Mouse (Mus musculus): ENCODE data around the gene Fyn. TPM values are rescaled to one million over a fixed set of nuclear protein-coding genes. Genes with fewer than 3 reads are reported as not detected.

The Fyn gene
- polyA plus RNA-seq, 1 experiment: 20.6 TPM

DNA sequence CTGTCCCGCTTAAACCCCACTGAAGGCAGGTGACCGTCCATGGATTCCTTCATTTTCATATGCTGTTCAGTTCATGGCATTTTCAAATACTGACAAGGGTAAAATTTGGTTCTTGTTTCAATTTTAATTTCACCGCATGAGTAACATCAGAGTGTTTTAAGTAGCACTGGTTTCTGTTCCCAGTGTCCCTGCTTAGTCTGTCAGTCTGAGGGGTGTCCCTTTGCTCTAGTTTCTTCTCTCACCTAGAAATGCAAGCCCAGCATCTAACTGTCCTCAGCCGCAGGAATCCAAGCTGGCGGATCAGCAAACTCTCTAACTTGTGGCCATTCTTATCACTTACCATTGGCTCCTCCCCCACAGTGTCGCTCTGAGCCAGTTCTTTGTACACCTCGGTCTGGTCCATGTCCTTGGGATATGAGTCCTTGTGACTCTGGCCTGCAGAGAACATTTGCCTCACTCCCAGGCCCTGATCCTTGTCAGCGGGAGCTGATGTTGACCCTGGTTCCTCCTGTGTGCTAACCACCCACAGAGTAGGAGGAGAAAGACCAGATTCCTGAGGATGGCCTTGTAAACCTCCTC, 9.5 kb downstream of the Fyn start:
- no peak for DNase-seq (ENCODE audit: low spot score)

DNA sequence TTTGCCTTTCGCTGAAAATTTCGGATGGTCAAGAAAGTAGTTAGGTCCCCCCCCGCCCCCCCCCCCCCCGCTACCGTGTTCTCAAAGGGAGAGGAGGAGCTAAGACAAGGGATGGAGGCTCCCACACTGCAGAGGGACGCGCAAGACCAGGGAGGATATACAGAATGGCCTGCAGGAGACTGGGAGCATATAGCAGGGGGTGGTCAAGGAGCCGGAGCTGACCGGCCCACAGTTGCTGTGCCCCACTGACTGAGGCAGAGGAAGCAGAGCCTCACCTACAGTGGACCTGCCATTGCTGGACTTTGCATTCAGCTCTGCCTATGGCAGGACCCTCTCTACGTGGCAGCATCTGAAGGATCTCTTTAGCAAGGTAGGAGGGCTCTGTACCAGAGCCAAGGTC, 10.6 kb downstream of the Fyn start:
- DNase-seq (ENCODE audit: low spot score): no peak

DNA sequence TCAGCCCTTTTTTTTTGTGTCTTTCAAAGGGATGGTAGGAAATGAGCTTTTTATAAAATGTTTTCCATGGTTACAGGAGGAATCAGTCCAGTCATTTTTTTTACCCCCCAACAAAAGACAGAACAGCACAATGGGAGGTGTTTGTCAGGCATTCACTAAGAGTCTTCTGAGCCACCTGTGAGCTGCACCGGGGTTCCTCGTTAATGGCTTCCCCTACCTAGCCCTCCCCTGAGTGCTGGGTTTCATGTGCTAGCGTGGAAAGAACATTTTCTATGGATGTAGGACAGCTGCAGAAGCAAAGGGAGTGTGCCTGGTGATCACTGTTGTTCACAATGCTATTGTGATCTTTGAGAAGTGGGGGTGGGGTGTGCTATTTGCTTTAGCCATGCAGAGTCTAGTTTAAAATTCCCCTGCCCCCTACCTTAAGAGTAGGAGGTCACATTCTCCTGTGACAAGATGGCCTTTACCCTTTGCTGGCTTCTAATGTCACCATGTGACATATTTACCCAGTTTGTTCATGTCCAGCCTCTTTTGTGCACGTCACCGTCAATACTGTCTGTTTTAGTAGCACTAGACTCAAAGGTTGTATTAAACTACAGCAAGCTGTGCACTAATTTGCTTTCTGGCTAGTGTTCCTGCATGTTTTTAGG, 11.2 kb downstream of the Fyn start:
- no peak for DNase-seq (ENCODE audit: low spot score)

DNA sequence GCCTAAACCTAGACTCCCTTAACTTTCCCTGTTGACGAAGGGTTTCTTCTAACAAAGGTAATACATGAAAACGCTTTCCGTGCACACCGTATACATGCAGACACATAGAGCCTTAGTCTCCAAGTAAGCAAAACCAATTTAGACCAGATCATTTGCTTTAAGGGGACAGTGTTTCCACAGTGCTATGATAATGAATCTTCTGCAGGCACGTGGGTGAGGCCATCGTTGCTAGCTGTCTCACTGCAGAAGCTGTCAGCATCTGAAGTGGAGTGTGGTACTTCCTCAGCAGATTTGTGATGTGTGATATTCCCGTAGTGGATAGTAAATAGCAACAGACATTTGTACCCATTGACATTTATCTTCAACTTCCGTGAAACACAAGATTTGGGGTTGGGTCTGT, 16.6 kb downstream of the Fyn start:
- DNase-seq (ENCODE audit: low spot score): no peak

DNA sequence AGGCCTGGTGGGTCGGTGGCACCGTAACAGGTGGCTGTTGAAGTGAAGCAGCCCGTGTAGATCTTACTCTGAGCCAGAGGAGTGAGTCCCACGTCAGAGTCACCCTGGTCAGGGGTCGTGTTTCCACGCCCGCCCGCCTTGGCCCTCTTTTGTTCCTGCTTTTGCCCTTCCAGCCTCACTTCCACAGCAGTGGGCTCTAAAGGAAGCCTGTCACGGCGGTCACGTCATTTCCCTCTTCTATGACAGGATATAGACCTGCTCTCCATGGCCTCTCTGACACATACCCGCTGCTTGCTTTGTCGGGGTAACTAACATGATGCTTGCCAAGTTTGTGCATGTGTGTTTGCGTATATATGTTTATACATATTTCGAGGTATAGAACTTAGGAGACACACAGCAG, 17.5 kb downstream of the Fyn start:
- DNase-seq (ENCODE audit: low spot score): no peak

DNA sequence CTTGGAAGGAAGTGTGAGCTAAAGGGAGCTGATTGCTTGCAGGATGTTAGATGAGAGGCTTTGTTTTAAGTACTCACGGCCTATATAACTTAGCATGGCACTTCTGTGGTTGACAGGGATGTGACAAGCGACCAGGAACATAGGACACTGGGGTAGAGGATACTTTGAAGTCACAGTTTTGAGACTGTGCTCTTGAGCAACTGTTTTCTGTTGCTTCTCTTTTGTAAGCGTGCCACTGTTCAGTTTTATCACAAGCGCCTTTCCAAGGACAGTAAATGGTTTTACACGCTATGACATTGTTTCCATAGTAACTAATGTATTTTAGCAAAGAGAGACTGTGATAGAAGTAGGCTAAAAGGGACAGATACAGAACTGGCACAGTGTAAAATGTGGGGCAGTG, 18.4 kb downstream of the Fyn start:
- DNase-seq (ENCODE audit: low spot score): no peak

DNA sequence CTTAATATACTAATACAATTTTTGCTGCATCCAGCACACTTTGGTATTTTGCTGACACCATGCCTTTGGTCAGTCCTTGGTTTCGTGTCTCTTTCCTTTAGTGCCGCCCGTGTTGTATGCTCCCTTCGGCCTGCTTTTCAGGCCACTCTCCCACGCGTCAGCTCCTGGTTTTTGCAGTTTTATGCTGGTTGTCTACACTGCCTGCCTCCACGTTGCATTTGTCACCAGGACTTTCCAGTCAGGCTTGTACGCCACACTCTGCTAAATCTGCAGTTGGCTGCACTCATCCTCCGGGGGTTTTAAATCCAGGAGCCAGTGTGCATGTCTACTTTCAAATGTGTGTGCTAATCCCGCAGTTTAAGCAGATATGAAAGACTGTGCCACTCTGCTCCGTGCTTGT, 18.9 kb downstream of the Fyn start:
- DNase-seq (ENCODE audit: low spot score): no peak

DNA sequence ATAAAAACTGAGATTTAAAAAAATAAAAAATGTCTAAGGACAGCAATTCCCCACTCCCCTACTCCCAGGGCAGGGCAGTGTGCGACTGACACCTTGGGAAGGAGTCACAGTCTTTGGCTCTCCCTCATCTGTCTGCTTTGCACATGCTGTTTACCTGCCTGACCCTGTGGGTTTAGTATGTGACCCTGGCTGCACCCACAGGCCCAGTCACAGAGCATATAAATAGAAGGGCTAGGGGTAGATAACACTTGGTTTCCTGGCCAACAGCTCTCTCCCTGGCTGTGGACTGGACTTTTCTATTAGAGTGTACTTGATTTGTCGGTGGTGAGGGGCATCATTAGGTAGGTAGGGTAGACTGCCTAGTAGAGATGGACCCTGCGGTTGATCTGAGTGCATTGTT, 19.5 kb downstream of the Fyn start:
- DNase-seq (ENCODE audit: low spot score): no peak

DNA sequence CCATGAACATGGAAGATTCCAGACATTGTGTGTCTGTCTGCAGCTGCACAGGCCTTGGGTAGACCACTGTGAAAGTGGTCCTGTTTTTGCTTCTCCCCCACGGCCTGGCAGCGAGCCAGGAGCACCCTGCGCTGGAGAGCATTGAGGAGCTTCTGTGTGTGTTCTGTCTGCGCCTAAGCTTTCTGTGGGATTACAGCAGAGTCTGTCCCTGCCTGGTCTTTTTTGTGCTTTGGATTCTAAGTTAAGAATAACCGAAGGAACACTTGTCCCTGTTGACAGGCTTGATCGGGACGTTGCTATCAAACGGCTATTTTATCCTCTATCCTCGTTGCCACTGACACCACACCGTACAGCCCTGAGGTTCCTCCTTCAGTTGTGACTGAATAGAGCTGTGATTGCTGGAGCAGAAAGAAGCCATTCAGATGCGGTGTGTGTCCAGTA, 20.8 kb downstream of the Fyn start:
- DNase-seq (ENCODE audit: low spot score): no peak

DNA sequence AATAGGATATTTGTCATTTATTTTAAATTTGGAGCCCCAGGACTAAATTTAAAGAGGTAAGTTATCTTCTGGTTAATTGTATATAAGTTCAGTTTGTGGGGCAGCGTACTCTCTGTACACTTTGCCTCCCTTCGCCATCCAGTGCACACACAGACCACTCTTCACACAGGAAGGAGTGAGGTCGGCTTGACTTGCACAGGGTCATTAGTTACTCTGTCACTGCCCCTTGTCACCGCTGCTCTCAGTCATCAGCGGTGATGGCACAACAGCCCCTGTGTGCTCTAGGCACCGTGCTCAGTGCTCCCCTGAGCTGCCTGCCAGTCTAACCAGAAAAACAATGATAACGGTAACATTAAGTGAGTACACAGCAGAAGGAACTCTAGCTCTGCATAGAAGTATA, 21.9 kb downstream of the Fyn start:
- no peak for DNase-seq (ENCODE audit: low spot score)

DNA sequence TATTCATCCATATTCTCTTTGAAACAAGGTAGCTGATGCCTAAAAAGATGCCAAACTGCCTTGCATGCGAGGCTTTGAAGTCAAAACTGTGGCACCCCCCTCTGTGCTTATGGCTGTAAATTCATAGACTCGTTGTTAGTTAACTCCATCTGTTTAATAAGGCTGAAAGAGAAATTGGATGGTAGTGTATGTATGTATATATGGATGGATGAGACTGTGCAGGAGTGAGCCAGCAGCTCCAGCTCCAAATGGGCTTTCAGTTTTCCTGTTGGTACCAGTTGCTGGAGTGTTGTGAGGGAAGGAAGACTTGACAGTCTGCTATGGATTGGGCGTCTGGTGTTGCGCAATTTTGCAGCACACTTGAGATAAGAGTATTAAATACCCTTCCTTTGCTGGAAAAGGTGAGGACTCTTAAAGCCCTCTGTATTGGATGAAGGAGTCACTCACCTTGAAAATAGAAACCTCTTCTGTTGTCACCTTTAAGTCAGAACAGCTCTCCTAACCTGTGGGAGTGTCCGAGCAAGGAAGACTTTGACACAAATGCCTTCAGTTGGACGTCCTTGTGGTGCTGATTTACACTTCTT, 24.3 kb downstream of the Fyn start:
- DNase-seq (ENCODE audit: low spot score): no peak

DNA sequence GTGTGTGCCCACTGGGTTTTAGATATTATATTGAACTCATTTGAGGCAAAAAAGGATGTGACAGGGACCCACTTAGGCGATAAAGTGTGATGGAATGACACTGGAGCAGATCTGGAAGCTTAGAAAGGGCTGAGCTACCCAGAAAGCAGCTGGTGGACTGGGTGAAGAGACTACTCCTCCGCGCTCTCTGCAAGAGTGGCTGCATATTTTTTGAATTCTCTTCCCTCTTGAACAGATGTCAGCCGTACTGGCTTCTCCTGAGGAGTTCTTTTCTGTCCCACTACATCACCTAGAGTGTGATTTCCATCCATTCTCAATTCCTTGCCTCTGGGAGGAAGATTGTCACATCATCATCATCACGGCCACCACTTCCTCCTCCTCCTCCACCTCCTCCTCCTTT, 26.9 kb downstream of the Fyn start:
- no peak for DNase-seq (ENCODE audit: low spot score)

DNA sequence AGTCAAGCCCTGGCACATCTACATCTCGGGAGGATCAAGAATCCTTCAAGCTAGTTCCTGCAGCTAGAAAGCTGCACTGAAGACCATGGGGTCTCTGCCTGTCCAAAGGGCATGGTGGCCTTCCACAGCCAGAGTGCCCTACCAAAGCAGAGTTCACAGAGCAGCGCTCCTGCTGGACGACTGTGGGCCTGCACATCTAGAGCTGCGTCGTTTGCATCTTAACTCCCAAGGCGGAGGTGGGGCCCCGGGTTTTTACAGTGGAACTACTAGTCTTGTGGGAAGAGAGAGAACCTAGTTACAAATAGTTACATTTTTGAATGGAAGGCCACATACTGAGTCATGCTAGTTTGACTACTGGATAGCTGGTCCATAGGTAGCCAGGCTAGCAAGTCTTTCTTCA, 30.3 kb downstream of the Fyn start:
- no peak for DNase-seq (ENCODE audit: low spot score)

DNA sequence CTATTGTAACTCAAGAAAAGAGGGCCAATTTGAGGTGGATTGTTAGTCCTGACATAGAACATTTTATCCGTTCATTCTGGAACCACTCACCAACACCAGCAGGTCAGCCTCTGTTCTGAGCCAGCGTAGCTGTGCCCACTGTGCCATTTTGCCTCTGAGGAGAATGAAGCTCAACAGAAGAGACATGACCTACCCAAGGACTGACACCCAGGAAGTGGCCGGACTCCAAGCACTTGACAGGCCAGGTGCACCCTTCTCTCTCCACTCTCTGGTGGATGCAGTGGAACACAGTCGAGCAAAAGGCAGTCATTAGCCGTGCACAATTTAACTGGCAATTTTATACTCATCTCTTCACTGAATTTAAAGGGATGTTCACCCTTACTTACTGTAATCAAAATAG, 31.5 kb downstream of the Fyn start:
- DNase-seq (ENCODE audit: low spot score): no peak

DNA sequence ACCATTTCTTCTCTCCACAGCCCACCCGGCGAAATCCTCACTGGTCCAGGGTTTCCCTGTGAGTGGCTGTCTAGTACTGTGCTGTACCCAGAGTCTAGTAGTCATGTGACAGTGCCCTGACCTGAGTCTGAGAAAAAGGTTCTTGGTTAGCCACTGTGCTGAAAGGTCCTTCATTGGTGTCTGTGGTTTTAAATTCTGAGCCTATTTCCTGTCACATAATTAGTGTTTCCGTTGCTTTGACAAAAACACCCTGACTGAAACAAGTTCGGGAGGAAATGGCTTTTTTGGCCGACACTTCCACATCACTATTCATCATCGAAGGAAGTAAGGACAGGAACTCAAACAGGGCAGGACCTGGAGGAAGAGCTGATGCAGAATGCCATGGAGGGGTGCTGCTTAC, 33.8 kb downstream of the Fyn start:
- no peak for DNase-seq (ENCODE audit: low spot score)

DNA sequence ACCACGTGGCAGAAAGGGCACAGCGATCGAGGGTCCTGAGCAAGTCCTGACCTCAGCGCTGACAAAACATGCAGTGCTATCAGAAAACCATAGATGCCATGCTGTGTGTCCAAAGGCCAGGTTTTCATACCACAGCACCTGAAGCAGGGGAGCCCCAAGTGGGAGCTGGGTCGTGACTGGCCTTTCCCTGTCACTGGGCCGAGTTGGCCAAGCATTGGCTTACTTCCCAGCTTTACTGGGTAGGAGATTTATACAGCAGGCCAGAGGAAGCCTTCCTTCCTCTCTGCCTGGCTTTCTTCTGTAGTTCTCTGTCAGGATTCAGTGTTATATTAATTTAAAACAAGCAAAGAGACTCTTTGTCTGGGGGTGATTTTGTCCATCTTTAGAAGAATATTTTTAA, 35.1 kb downstream of the Fyn start:
- DNase-seq (ENCODE audit: low spot score): no peak

DNA sequence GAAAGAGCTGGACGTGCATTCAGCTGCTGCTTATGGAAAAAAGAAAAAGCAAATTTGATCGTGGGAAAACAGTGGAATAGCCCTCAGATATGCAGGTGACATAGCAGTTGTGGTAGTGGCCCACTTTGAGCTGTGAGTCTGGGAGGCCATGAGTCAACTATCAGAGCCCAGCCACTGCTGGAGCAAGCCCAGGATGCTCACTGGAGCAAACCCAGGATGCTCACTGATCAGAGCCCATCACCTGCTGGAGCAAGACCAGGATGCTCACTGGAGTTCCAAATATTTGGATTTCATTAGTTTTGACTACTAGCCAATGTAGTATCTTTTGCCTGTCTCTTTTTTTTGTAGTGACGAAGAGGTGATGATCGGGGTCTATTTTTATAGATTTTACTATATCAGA, 35.5 kb downstream of the Fyn start:
- no peak for DNase-seq (ENCODE audit: low spot score)

DNA sequence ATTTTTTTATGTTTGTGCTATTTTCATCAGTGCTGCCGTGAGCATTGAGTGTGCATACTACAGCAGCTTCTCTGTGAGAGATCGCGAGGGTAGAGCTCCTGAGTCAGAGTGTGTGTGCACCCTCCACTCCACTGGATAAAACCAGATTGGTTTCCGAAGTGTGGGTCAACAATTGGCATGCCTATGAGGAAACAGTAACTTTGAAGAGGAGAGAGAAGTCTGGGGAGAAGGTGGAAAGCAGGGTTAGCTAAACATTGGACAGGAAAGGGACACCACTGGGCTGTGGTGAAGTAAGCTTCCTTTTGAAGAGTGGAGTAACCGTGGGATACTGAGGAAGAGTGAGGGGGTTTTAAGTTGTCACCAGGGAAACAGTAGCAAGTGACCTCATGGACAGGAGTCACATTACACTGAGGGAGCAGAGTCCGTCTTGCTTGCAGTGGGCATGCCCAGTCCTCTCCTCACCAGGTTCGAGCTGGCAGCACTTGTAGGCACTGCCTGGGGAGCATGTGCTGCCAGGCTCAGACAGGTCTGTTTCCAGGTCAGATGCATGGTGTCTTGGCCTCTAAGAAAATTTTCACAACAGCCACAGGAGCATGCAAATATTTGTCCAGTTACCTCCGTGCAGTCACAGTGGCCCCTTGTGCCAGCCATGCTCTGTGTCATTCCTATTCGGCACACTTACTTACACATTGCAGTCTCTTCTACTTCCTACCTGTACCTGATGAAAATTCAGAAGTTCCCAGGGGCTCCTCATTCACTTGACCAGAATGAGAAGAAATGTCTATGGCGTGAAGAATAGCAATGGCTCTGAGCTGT, 37.5 kb downstream of the Fyn start:
- DNase-seq (ENCODE audit: low spot score): no peak

DNA sequence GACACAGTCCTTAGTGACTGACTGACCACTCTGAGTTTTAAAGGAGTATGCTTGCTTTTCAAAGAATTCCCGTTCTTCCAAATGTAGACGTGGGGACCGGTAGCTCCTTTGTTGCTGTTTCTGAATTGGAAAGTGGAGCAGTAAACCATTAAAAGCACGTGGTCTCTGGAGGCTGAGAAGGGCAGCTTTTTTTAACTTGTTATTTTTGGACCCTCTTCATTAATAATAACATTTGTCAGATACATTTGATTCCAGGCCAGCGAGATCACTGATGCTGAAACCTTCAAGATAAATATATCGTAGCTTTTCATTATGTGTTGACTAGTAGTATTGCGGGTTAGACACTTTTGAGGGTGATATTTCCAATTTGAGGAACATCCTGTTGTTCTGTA, 38.1 kb downstream of the Fyn start:
- no peak for DNase-seq (ENCODE audit: low spot score)

DNA sequence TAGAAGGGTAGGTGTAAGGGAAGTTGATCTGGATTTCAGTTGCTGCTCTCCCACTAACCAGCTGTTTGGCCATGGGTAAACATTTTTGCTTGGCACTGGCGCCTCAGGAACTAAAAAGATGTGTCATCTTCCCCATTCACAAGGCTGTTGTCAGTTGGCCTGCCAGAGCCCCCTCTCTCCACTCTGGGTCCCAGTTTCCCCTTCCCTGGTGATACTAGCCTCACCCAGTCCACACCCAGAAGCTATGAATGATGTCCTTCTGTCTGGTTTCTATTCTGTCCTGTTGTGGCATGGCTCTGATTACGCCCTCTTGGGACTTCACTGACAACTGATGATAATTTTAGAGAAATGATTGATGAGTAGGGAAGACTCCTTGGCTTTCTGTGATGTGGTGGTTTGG, 38.9 kb downstream of the Fyn start:
- DNase-seq (ENCODE audit: low spot score): no peak

DNA sequence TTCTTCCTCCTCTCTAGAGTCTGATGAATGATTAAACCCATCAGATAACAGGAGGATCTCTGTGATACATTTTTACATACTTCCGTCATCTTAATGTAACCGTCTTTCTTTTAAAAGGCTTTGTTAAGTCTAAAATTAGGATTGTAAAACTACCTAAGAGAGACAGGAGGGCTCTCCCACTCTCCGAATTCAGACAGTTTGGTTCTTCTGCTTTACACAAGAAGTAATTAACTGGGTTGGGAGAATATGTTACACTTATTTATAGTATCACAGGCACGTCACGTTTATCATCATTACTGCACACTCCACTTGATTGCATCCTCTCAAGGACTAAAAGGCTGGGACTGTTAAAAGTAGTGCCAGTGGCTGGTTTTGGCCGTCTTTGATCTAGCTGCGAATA, 40.9 kb downstream of the Fyn start:
- no peak for DNase-seq (ENCODE audit: low spot score)

DNA sequence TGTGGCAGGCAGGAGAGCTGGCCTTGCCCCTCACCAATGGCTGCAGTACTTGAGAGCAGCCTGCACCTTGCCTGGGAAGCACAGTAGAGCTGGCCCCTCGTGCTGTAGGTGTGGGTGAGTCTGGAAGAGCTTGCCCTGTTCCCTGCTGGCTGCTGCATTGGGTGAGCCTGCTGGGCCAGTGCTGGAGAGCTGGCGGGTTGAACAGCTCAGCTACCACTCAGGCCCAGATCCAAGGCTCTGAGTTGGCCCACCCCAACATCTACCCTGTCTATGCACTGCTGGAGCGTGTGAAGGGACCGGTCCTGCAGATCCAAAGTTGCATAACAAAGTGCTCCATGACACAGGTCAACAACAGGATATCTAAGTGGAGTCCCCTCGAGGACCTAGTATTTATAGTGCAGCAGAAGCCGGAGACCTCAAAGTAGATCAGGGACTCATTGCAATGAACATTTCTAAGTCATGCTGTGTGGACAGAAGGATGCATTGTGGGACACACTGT, 41.5 kb downstream of the Fyn start:
- no peak for DNase-seq (ENCODE audit: low spot score)
